Mouse (Mus musculus) brain, embryonic 14.5 days (tissue): Measurements from ENCODE around the gene Padi1.

Source experiments
- CTCF ChIP-seq: fragments of 200-500 bp; IDR thresholded peaks from 2 replicates; pipeline ENCODE4 v1.5.1; 2012; ENCODE audit warnings: inconsistent platforms, mild to moderate bottlenecking, moderate library complexity, borderline replicate concordance; ENCODE audit not compliant: insufficient read depth, insufficient read length; ENCODE audit errors: extremely low read depth
- POLR2A ChIP-seq: fragments of 200-500 bp; IDR thresholded peaks from 2 replicates; pipeline ENCODE4 v1.6.1; 2012; ENCODE audit warnings: mild to moderate bottlenecking, inconsistent platforms, borderline replicate concordance; ENCODE audit not compliant: poor library complexity, insufficient read depth, insufficient read length, severe bottlenecking; ENCODE audit errors: extremely low read depth

- TF ChIP-seq CTCF (no peak), POLR2A (no peak)
These were observed 14.7 kb upstream of the Padi1 start for GRCm38 (mm10) chr4:140860125-140860766.
